Mouse (Mus musculus): ENCODE measurements around the gene 5730455P16Rik. TPM values are rescaled to one million over a fixed set of nuclear protein-coding genes. Genes with fewer than 3 reads are reported as not detected.
"Not testable (repeated sequence)": the region's sequence is repeated elsewhere in the genome, so short reads cannot be mapped to it uniquely, and the experiment has no call there.

The 5730455P16Rik gene
- total and polyA plus RNA-seq, 2 experiments from 2014 or later, result 43.2 to 47.6 TPM

DNA sequence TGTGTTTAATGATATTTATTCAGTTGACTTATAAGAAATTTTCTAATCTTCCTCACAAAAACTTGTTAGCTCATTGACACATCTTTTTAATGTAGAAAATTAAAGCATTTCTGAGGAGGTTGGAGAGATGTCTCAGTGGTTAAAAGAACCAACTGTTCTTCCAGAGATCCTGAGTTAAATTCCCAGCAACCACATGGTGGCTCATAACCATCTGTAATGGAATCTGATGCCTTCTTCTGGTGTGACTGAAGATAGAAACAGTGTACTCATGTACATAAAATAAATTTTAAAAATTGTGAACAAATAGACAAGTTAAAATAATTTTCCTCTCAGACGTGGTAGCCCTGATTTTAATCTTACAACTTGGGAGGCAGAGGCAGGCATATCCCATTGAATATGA lies 12.1 kb upstream of the 5730455P16Rik start:
- Histone ChIP-seq H3K36me3 (ENCODE audit: insufficient read depth) (peaks cover 44% of the 10 kb centered on the region), H3K9ac (no peak overlapping the region), H3K4me3 (ENCODE audit: low read depth, low read length) (no peak overlapping the region), H3K9me3 (ENCODE audit: low read length) (no peaks in the 10 kb centered on the region), H3K27ac (ENCODE audit: low read depth, low read length) (no peak overlapping the region), H3K27me3 (ENCODE audit: insufficient read depth, low read length) (no peaks in the 10 kb centered on the region), H3K4me1 (ENCODE audit: insufficient read depth) (peaks cover 22% of the 10 kb centered on the region), H3K4me2 (ENCODE audit: low read depth) (no peak overlapping the region)
- 64% methylated on average over 1 of the region's 1 CpGs for WGBS
- ATAC-seq (no peak), DNase-seq (no peak)
- TF ChIP-seq CTCF (IDR thresholded peaks at IDR 0.05; ENCODE audit: low read depth), result no peak

DNA sequence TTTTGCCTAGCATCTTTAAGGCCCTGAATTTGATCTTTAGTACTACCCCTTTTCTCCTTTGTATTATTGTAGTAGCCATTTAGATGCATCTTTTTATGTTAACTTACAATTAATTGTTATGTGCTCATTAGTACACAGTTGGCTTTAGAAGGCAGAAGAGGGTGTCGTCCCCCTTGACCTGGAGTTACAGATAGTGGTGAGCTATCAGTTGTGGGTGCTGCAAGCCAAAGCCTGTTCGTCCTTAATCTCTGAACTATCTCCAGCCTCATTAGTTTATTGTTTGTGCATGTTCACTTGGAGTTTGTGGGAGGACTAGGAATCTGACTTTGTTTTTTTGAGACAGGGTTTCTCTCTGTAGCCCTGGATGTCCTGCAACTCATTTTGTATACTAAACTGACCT lies 9.0 kb upstream of the 5730455P16Rik start:
- ATAC-seq (no peak), DNase-seq (no peak)
- Histone ChIP-seq H3K27ac (ENCODE audit: low read depth, low read length) (no peak overlapping the region), H3K4me1 (ENCODE audit: insufficient read depth) (peaks cover 25% of the 10 kb centered on the region), H3K4me2 (ENCODE audit: low read depth) (peak overlapping the region; percentile 67), H3K4me3 (ENCODE audit: low read depth, low read length) (0 out of 2 replicates have a peak overlapping the region, but pooled peaks have one; percentile 100), H3K9ac (no peak overlapping the region), H3K36me3 (ENCODE audit: insufficient read depth) (peaks cover 26% of the 10 kb centered on the region), H3K9me3 (ENCODE audit: low read length) (no peaks in the 10 kb centered on the region), H3K27me3 (ENCODE audit: insufficient read depth, low read length) (no peaks in the 10 kb centered on the region)
- 61% methylated on average over 2 of the region's 2 CpGs for WGBS
- no peak for TF ChIP-seq CTCF (IDR thresholded peaks at IDR 0.05; ENCODE audit: low read depth)

DNA sequence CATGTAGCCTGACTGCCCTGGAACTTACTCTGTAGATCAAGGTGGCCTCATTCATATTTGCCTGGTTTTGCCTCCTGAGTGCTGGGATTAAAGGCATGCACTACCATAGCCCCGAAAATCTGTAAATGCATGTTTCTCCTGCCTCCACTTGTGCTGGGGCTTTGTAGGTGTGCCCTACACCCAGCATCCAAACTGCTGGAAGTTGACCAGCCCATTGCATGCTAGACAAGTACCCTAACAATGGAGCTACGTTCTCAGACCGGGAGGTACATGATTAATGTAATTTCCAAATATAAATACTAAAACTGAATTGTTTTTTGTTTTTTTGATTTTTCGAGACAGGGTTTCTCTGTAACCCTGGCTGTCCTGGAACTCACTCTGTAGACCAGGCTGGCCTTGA lies 7.2 kb upstream of the 5730455P16Rik start:
- ATAC-seq (no peak), DNase-seq (no peak)
- no peak overlapping the region for H3K27ac ChIP-seq (ENCODE audit: low read depth, low read length)
- no peak for TF ChIP-seq CTCF (IDR thresholded peaks at IDR 0.05; ENCODE audit: low read depth)
- H3K4me1 ChIP-seq (ENCODE audit: insufficient read depth), result peaks cover 25% of the 10 kb centered on the region
- peak overlapping the region; percentile 99 for H3K9ac ChIP-seq
- peaks cover 19% of the 10 kb centered on the region for H3K36me3 ChIP-seq (ENCODE audit: insufficient read depth)
- H3K9me3 ChIP-seq (ENCODE audit: low read length), result no peaks in the 10 kb centered on the region
- H3K27me3 ChIP-seq (ENCODE audit: insufficient read depth, low read length), result no peaks in the 10 kb centered on the region
- 36% methylated on average over 4 of the region's 4 CpGs for WGBS
- peak overlapping the region; percentile 67 for H3K4me2 ChIP-seq (ENCODE audit: low read depth)
- peak overlapping the region; percentile 100 for H3K4me3 ChIP-seq (ENCODE audit: low read depth, low read length)

DNA sequence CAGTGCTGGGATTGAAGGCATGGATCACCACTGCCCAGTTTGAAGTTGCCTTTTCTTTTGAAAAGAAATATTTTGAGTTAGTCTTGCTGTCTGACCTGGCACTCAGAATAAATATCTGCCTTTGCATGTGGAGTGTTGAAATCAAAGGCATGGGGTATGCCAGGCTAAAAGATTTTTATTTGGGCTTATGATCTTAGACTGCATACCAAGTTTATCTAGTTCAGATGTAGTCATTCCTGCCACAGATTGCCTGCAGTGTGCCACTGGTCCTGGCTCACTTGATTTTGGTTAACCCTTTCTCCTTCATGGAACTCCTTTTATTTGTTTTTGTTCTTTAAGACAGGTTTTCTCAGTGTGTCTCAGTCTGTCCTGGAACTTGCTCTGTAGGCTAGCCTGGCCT lies 6.6 kb upstream of the 5730455P16Rik start:
- H3K9me3 ChIP-seq (ENCODE audit: low read length), result no peaks in the 10 kb centered on the region
- no peak overlapping the region for H3K27ac ChIP-seq (ENCODE audit: low read depth, low read length)
- DNase-seq (no peak), ATAC-seq (no peak)
- peaks cover 25% of the 10 kb centered on the region for H3K4me1 ChIP-seq (ENCODE audit: insufficient read depth)
- peak overlapping the region; percentile 99 for H3K9ac ChIP-seq
- H3K4me2 ChIP-seq (ENCODE audit: low read depth), result peak overlapping the region; percentile 67
- no peak for TF ChIP-seq CTCF (IDR thresholded peaks at IDR 0.05; ENCODE audit: low read depth)
- H3K27me3 ChIP-seq (ENCODE audit: insufficient read depth, low read length), result no peaks in the 10 kb centered on the region
- H3K4me3 ChIP-seq (ENCODE audit: low read depth, low read length), result peak overlapping the region; percentile 100
- peaks cover 19% of the 10 kb centered on the region for H3K36me3 ChIP-seq (ENCODE audit: insufficient read depth)

DNA sequence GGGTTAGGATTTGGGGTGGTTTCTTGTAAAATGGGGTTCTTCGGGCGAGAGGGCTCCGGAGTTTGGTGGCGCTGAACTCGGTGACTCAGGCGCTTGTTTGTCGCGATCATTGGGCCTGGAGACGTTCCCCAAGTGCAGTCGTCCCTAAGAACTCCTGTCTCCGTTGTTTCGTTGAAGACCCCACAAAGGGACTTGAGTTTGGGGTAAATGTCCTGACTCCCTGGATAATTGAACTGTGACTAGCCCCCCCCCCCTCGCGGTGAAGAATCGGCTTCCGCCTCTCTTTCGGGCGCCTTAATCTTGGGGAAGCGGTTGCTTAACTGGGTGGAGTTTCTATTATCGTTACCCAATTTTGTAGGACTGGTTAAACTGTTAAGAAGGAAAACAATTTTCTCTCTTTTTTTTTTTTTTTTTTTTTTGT lies 5.8 kb upstream of the 5730455P16Rik start:
- DNase-seq (no peak), ATAC-seq (no peak; the same call in 1 of the 2 replicates)
- H3K36me3 ChIP-seq (ENCODE audit: insufficient read depth), result peaks cover 13% of the 10 kb centered on the region
- peak overlapping the region; percentile 99 for H3K9ac ChIP-seq
- H3K4me3 ChIP-seq (ENCODE audit: low read depth, low read length), result peak overlapping the region; percentile 100
- no peaks in the 10 kb centered on the region for H3K9me3 ChIP-seq (ENCODE audit: low read length)
- peak overlapping the region; percentile 32 for H3K4me2 ChIP-seq (ENCODE audit: low read depth)
- H3K27me3 ChIP-seq (ENCODE audit: insufficient read depth, low read length), result no peaks in the 10 kb centered on the region
- peaks cover 25% of the 10 kb centered on the region for H3K4me1 ChIP-seq (ENCODE audit: insufficient read depth)
- H3K27ac ChIP-seq (ENCODE audit: low read depth, low read length), result peak overlapping the region; percentile 98
- WGBS, result 0% methylated on average over 20 of the region's 20 CpGs
- no peak for TF ChIP-seq CTCF (IDR thresholded peaks at IDR 0.05; ENCODE audit: low read depth)

DNA sequence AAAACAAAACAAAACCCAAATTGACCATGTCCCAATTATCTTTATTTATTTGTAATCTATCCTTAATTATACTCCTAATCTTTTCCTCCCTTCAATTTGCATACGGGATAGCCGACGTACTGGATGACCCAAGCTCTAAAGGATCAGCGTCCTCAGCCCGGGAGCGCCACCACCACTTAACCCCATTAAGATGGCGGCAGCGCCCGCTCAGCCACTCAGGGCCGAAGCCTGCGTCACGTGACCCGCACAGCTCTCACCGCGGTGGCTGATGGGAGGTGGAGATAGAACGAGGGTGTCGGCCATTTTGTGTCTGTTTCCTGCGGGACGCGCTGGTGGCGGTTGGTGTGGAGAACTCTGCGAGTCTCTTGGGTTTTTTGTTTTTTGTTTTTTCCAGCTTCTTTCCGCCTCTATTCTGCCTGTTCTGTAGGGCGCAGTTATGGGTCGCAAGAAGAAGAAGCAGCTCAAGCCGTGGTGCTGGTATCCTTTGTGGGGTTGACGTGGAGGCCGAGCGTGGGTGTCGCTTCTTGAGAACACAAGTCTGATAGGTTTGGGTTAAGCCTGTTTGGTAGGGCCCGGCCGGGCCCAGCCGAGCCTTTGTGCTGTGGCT lies 5.3 kb upstream of the 5730455P16Rik start, which contains the start of gene Zfp207:
Zfp207 (plus strand) TSS at position 261 of the 607 bp plus-strand sequence.
- peaks cover 25% of the 10 kb centered on the region for H3K4me1 ChIP-seq (ENCODE audit: insufficient read depth)

DNA sequence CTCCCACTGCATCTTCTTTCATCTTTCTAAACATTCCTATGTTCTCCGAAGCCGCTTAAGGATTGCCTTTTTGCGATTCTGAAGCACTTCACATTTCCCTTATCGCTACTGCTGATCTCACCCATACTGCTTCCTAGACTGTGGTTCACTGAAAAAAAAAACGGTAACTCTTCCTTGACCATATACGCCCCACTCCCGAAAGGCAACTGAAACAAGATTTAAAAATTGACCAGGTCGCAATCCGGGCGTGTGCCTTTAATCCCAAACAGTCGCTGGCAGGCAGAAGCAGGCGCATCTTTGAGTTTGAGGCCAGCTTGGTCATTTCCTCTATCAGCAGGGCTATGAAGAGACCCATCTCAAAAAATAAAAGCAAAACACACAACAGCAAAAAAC lies 4.8 kb upstream of the 5730455P16Rik start:
- Histone ChIP-seq H3K4me2 (ENCODE audit: low read depth) (peak overlapping the region; percentile 66), H3K4me1 (ENCODE audit: insufficient read depth) (peaks cover 25% of the 10 kb centered on the region), H3K36me3 (ENCODE audit: insufficient read depth) (peaks cover 4% of the 10 kb centered on the region), H3K27ac (ENCODE audit: low read depth, low read length) (peak overlapping the region; percentile 98), H3K27me3 (ENCODE audit: insufficient read depth, low read length) (no peaks in the 10 kb centered on the region), H3K9ac (peak overlapping the region; percentile 99), H3K9me3 (ENCODE audit: low read length) (no peaks in the 10 kb centered on the region), H3K4me3 (ENCODE audit: low read depth, low read length) (peak overlapping the region; percentile 100)
- no peak for TF ChIP-seq CTCF (IDR thresholded peaks at IDR 0.05; ENCODE audit: low read depth)
- DNase-seq, result peak; percentile 60
- ATAC-seq, result peak; percentile 3; the same call in 1 of the 2 replicates
- 3% methylated on average over 12 of the region's 12 CpGs for whole genome bisulfite sequencing

More for the DNA sequence above, 5.3 kb upstream of the 5730455P16Rik start, which contains the start of gene Zfp207:
- no peaks in the 10 kb centered on the region for H3K27me3 ChIP-seq (ENCODE audit: insufficient read depth, low read length)
- TF ChIP-seq CTCF (IDR thresholded peaks at IDR 0.05; ENCODE audit: low read depth), result no peak
- peak within 1 kb of the TSS; percentile 100 for H3K4me3 ChIP-seq (ENCODE audit: low read depth, low read length)
- peak within 1 kb of the TSS; percentile 98 for H3K27ac ChIP-seq (ENCODE audit: low read depth, low read length)
- peak; percentile 99 for DNase-seq
- 0% methylated on average over 33 of the region's 33 CpGs for WGBS
- peaks cover 9% of the 10 kb centered on the region for H3K36me3 ChIP-seq (ENCODE audit: insufficient read depth)
- H3K9ac ChIP-seq, result peak within 1 kb of the TSS; percentile 99
- H3K4me2 ChIP-seq (ENCODE audit: low read depth), result peak within 1 kb of the TSS; percentile 67
- H3K9me3 ChIP-seq (ENCODE audit: low read length), result no peaks in the 10 kb centered on the region
- ATAC-seq, result peak; percentile 97

DNA sequence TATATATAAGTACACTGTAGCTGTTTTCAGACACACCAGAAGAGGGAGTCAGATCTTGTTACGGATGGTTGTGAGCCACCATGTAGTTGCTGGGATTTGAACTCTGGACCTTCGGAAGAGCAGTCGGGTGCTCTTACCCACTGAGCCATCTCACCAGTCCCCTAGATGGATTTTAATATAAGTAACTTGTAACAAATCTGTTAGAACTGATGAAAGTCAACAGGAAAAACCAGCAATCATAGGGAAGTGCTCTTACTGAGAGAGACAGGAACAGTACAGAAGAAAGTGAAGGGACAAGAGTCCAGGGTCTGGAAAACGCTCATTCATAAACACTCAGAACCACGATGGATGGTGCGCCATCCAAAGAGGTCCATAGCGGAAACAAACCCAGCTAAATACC lies 1.4 kb upstream of the 5730455P16Rik start:
- H3K27ac ChIP-seq (ENCODE audit: low read depth, low read length); H3K27me3 ChIP-seq (ENCODE audit: insufficient read depth, low read length); H3K9me3 ChIP-seq (ENCODE audit: low read length); ATAC-seq; H3K36me3 ChIP-seq (ENCODE audit: insufficient read depth); H3K9ac ChIP-seq; H3K4me1 ChIP-seq (ENCODE audit: insufficient read depth); H3K4me3 ChIP-seq (ENCODE audit: low read depth, low read length); H3K4me2 ChIP-seq (ENCODE audit: low read depth); DNase-seq: not testable (repeated sequence)
- WGBS, result 95% methylated on average over 7 of the region's 7 CpGs

DNA sequence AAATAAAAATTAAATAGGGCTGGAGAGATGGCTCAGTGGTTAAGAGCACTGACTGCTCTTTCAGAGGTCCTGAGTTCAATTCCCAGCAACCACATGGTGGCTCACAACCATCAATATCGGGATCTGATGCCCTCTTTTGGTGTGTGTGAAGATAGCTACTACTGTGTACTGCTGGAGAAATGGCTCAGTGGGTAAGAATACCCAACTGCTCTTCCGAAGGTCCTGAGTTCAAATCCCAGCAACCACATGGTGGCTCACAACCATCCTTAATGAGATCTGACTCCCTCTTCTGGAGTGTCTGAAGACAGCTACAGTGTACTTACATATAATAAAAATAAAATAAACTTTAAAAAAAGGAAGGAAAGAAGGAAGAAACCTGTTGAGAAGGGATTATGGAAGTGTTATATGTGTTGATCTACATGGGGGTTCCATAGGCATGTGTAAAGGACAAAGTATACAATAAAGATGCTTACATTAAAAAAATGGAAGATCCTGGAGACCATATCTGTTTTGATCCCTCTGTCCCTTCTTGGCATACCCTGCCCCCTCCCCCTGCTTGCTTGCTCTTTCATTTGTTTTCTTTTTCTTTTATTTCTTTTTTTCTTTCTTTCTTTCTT lies 726 bp upstream of the 5730455P16Rik start:
- Histone ChIP-seq H3K36me3 (ENCODE audit: insufficient read depth) (peaks cover 12% of the 10 kb centered on the region), H3K27ac (ENCODE audit: low read depth, low read length) (peak overlapping the region; percentile 89; the same call in 1 of the 2 replicates), H3K4me2 (ENCODE audit: low read depth) (peak overlapping the region; percentile 67), H3K4me3 (ENCODE audit: low read depth, low read length) (peak overlapping the region; percentile 76)
- not testable (repeated sequence) for H3K27me3 ChIP-seq (ENCODE audit: insufficient read depth, low read length); H3K9me3 ChIP-seq (ENCODE audit: low read length); DNase-seq; H3K4me1 ChIP-seq (ENCODE audit: insufficient read depth); H3K9ac ChIP-seq; ATAC-seq
- 57% methylated on average over 2 of the region's 2 CpGs for WGBS

All from forebrain, postnatal 0 days (tissue).